Mouse (Mus musculus): Measurements from ENCODE around the gene Tfap2b.

- TF ChIP-seq POLR2A (IDR thresholded peaks at IDR 0.05; ENCODE audit: low read depth, low read length) = no peak
- no peak for TF ChIP-seq CTCF (IDR thresholded peaks at IDR 0.05; ENCODE audit: extremely low read depth, insufficient read depth, insufficient read length, insufficient replicate concordance)
Measured at GRCm38 (mm10) chr1:19242021-19242420, 33.3 kb downstream of the Tfap2b start.
